Mouse (Mus musculus): ENCODE measurements around the gene Adcyap1. TPM values are rescaled to one million over a fixed set of nuclear protein-coding genes. Genes with fewer than 3 reads are reported as not detected.

Adcyap1 gene
- 18.8 and 20.3 TPM in 2 replicates for polyA plus RNA-seq (2015; fragmentation: Nextera tagmentation; extraction: Ambion mirVana)

DNA sequence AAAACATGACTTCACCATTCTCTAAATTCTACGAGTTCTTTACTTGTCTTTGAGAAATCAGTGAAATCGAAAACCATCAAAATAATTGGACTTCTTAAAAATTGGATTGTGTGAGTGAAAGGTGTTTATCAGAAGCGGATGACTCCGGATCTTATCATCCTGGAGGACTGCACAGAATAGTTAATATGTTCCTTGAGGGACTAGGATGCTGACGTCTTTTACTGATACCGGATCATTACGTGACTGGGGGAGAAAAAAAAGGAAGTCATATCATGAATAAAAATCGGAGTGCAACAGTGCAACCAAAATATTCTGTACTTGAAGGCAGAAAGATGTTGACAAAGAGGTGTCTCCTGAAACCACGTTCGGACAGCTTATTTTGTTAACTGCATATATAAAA is at the start of gene Adcyap1:
TSS of gene Adcyap1 (plus strand) at position 301 of the 400 bp plus-strand sequence.
- ATAC-seq: no peak
- H3K36me3 ChIP-seq: no peaks in the 10 kb centered on the region
- peaks cover 38% of the 10 kb centered on the region for H3K4me1 ChIP-seq (replicated peaks)
- peak within 1 kb of the TSS; percentile 88 for H3K27ac ChIP-seq
- H3K9ac ChIP-seq (replicated peaks): peak within 1 kb of the TSS; percentile 73
- 24% methylated on average over 10 of the region's 10 CpGs for WGBS
- H3K4me3 ChIP-seq (replicated peaks): peak within 1 kb of the TSS; percentile 49
- H3K27me3 ChIP-seq: peaks cover 68% of the 10 kb centered on the region
- H3K9me3 ChIP-seq: no peaks in the 10 kb centered on the region
- H3K4me2 ChIP-seq (replicated peaks): peak within 1 kb of the TSS; percentile 80

DNA sequence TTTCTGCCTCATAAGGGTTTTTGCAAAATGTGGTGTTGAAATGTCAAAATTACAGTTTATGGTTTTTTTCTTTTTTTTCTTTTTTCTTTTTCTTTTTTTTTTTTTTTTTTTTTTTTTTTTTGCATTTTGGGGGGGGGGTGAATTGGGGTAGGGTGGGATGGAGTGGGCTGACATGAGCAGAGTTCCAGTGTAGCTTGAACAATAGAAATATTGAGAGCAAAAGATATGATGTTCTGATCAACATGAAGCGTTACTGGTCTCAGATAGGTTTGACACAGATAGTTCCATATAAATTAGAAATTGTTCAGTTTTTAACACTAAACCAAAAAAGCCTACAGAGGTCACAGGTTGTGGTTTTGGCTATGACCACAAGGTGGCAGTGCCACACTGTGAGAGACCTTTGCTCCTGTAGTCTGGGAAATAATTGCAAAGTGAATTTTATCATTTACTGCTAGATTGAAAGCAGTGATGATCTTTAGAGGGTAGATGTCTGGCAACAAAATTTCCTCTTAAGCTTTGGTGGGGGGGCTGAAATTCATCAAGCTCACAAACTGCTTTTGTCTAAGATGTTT is 40.5 kb upstream of the Adcyap1 start:
- H3K27ac ChIP-seq: no peak overlapping the region
- H3K9me3 ChIP-seq: no peaks in the 10 kb centered on the region
- no peak overlapping the region for H3K4me3 ChIP-seq (replicated peaks)
- peak; percentile 69 for ATAC-seq
- H3K27me3 ChIP-seq: no peaks in the 10 kb centered on the region
- H3K4me2 ChIP-seq (replicated peaks): no peak overlapping the region
- H3K36me3 ChIP-seq: no peaks in the 10 kb centered on the region
- no peak overlapping the region for H3K9ac ChIP-seq (replicated peaks)
- WGBS: 38% methylated on average over 1 of the region's 1 CpGs
- no peaks in the 10 kb centered on the region for H3K4me1 ChIP-seq (replicated peaks)

DNA sequence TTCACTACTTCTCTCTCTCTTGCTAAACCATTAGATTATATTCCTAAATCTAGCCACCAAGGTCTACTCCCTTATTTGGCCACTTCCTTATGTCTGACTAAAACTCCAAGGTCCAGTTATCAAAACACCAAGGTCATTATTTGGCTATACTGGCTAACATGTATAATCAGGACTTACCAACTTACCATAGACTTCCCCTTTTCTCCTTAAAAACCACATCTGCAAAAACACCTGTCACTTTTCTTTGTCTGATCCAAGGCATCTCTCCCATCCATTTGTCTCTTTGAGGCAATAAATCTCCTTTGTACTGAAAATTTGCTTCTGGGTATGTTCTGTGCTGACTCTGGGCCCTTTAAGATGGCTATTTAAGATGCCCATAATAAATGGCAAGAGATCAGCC is 29.2 kb upstream of the Adcyap1 start:
- H3K27ac ChIP-seq: no peak overlapping the region
- no peaks in the 10 kb centered on the region for H3K36me3 ChIP-seq
- no peaks in the 10 kb centered on the region for H3K27me3 ChIP-seq
- ATAC-seq: no peak
- H3K9ac ChIP-seq (replicated peaks): no peak overlapping the region
- H3K4me3 ChIP-seq (replicated peaks): no peak overlapping the region
- no peaks in the 10 kb centered on the region for H3K4me1 ChIP-seq (replicated peaks)
- H3K4me2 ChIP-seq (replicated peaks): no peak overlapping the region
- no peaks in the 10 kb centered on the region for H3K9me3 ChIP-seq

DNA sequence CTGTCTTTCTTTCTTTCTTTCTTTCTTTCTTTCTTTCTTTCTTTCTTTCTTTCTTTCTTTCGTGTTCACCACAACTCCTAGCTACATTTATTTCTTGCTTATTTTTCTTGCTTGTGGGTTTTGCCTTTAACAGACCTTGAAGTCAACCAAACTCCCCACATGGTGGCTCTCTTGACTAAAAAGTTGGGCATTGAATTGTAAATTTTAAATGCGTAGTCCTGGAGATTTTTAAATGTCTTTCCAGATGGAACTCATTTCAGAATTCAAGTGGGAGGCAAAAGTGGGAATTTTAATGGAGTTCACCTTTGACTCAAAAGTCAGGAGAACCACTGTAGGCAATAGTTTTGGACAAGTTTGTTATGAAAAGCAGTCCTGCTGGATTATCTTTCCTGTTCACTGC is 2.0 kb upstream of the Adcyap1 start:
- H3K4me3 ChIP-seq (replicated peaks): no peak overlapping the region
- no peaks in the 10 kb centered on the region for H3K36me3 ChIP-seq
- peaks cover 56% of the 10 kb centered on the region for H3K27me3 ChIP-seq
- no peak overlapping the region for H3K27ac ChIP-seq
- no peak overlapping the region for H3K9ac ChIP-seq (replicated peaks)
- H3K4me2 ChIP-seq (replicated peaks): no peak overlapping the region
- WGBS: 37% methylated on average over 2 of the region's 2 CpGs
- peaks cover 21% of the 10 kb centered on the region for H3K4me1 ChIP-seq (replicated peaks)
- H3K9me3 ChIP-seq: no peaks in the 10 kb centered on the region
- ATAC-seq: no peak

DNA sequence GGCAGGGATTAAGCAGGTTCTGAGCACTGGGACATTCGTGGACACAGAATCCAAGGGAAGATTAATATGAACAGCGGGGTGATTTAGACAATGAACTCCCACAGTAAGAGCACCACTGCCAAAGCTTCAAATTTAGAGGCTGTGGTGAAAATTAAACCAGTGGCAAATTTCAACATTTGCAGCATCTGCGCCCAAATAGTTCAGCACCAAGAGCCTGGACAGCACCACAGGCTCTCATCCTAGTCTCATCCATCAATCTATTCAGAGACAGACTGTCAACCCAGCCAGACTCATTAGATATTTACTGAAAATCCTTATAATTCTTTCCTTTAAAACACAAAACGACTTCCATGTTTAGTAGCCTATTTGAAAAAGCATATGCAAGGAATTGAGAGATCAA is 604 bp upstream of the Adcyap1 start:
- Histone ChIP-seq H3K4me3 (replicated peaks) (no peak overlapping the region), H3K4me1 (replicated peaks) (peaks cover 33% of the 10 kb centered on the region), H3K9ac (replicated peaks) (no peak overlapping the region), H3K9me3 (no peaks in the 10 kb centered on the region), H3K27me3 (peaks cover 67% of the 10 kb centered on the region), H3K27ac (no peak overlapping the region), H3K4me2 (replicated peaks) (0 out of 2 replicates have a peak overlapping the region, but pooled peaks have one; percentile 7), H3K36me3 (no peaks in the 10 kb centered on the region)
- WGBS: 8% methylated on average over 4 of the region's 4 CpGs
- ATAC-seq: no peak

DNA sequence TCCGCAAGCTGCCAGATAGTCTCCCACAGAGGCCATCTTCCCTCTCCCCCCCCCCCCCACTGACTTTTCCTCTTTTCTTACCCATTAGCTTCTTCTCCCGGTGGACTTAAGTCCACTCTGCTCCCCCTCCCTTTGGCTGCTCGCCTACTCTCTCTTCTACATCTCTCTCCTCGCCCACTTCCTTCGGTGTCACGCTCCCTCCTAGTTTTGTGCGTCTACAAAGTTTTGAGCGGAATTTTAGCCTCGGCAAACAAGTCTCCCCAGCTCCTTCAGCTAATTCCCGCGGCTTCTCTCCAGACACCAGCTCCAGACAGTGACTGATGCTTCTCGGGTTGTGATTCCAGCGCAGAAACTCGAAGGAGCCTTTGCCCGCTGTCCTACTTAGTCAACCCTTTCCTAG is 401 bp downstream of the Adcyap1 start:
- Histone ChIP-seq H3K27me3 (peaks cover 69% of the 10 kb centered on the region), H3K4me3 (replicated peaks) (peak overlapping the region; percentile 49), H3K9me3 (no peaks in the 10 kb centered on the region), H3K4me1 (replicated peaks) (peaks cover 40% of the 10 kb centered on the region), H3K27ac (peak overlapping the region; percentile 88), H3K9ac (replicated peaks) (peak overlapping the region; percentile 73), H3K4me2 (replicated peaks) (peak overlapping the region; percentile 80), H3K36me3 (no peaks in the 10 kb centered on the region)
- no peak for ATAC-seq
- 1% methylated on average over 14 of the region's 15 CpGs for WGBS

DNA sequence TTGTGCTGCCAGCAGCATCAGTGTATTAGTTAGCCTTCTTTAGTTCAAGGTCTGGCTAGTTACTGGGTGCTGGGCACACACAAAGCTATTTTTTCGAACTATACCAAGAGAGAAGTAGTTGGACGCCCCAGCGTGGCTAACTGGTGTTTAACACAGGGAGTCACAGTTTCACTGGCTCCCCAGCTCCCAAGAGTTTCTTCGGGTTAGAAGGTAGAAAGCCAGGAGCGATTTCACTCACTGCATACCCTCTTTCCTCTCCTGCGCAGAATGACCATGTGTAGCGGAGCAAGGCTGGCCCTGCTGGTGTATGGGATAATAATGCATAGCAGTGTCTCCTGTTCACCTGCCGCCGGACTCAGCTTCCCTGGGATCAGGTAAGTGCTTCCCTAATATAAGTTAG is 930 bp downstream of the Adcyap1 start:
- Histone ChIP-seq H3K9me3 (no peaks in the 10 kb centered on the region), H3K4me3 (replicated peaks) (peak overlapping the region; percentile 49), H3K27me3 (peaks cover 73% of the 10 kb centered on the region), H3K9ac (replicated peaks) (peak overlapping the region; percentile 73), H3K4me2 (replicated peaks) (peak overlapping the region; percentile 80), H3K27ac (peak overlapping the region; percentile 88), H3K36me3 (no peaks in the 10 kb centered on the region), H3K4me1 (replicated peaks) (peaks cover 43% of the 10 kb centered on the region)
- ATAC-seq: no peak
- under 1% methylated on average over 9 of the region's 9 CpGs for WGBS

DNA sequence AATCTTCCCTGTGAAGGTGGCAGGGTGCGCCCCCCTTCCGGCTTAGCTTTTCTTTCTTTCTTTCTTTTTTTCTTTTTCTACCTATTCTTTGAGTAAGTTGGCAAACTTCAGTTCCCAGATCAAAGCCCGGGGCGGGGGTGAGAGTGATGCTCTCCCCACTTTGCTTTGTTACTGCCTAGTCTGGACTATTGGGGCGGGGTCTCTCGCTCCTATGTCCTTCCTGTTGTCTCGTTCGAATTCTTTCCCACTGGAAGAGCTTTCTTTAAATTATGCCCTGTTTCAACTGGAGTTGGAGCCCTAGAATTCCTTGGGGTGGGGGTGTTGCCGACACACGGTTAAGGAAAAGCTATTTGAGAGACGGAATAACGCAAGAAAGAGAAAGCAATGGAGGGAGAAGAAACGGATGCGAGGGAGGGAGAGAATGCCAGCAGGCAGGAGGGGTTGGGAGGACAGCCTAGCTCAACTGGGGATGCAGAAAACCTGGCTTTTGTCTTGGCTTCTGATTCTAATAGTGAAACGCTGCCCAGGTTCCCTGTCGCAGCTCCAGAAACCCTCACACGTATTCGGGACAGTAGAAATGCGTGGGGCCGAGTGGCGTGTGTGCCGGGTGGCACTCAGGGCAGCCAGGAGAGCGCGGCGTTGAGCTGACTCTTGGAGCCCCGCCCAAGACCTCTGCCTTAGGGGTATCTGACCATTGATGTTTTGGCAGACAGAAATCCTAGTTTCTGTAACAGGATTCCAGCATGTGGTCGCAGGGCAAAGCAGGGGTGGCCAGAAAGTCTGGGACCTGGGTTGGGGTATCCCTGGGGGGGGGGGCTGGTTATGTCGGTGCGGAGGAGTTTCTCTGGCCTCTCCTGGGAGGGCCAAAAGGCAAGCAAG is 1.8 kb downstream of the Adcyap1 start:
- no peaks in the 10 kb centered on the region for H3K36me3 ChIP-seq
- peaks cover 43% of the 10 kb centered on the region for H3K4me1 ChIP-seq (replicated peaks)
- ATAC-seq: peak; percentile 49
- peaks cover 76% of the 10 kb centered on the region for H3K27me3 ChIP-seq
- H3K4me2 ChIP-seq (replicated peaks): peak overlapping the region; percentile 80
- WGBS: under 1% methylated on average over 29 of the region's 29 CpGs
- no peaks in the 10 kb centered on the region for H3K9me3 ChIP-seq
- peak overlapping the region; percentile 49 for H3K4me3 ChIP-seq (replicated peaks)
- H3K9ac ChIP-seq (replicated peaks): peak overlapping the region; percentile 73
- H3K27ac ChIP-seq: peak overlapping the region; percentile 88

DNA sequence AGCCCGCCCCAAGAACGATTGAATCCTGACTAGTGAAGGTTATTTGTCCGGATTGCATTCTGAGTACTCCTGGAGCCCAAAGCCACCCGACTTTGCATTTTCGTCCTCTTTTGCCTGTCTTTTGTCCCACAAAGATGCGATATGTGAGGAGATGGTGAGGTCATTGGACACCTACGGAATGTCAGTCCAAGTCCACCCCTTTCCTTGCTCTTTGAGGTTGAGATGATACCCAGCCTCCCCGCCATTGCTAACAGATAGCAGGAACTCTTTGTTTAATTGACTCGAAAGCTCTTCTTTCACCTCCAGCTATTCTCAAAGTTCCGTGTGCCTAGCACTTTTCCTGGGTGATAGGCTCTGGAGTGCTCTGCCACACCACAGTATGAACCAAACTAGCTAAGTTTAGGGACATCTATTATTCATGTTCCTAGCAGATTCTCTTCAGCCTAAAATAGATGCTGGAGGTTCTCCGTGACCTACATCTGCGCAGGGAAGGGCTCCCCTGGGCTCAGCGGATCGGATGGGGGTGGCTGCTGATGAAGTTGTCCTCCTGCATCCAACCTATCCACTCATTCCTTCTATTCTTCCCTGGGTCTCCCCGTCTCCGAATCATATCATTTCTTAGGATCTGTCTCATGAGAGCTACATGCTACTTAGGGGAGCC is 2.6 kb downstream of the Adcyap1 start:
- Histone ChIP-seq H3K4me1 (replicated peaks) (peaks cover 43% of the 10 kb centered on the region), H3K36me3 (no peaks in the 10 kb centered on the region), H3K9me3 (no peaks in the 10 kb centered on the region), H3K4me3 (replicated peaks) (peak overlapping the region; percentile 49), H3K27ac (peak overlapping the region; percentile 88), H3K4me2 (replicated peaks) (peak overlapping the region; percentile 80), H3K27me3 (peaks cover 72% of the 10 kb centered on the region), H3K9ac (replicated peaks) (peak overlapping the region; percentile 73)
- WGBS: 1% methylated on average over 16 of the region's 16 CpGs
- no peak for ATAC-seq

DNA sequence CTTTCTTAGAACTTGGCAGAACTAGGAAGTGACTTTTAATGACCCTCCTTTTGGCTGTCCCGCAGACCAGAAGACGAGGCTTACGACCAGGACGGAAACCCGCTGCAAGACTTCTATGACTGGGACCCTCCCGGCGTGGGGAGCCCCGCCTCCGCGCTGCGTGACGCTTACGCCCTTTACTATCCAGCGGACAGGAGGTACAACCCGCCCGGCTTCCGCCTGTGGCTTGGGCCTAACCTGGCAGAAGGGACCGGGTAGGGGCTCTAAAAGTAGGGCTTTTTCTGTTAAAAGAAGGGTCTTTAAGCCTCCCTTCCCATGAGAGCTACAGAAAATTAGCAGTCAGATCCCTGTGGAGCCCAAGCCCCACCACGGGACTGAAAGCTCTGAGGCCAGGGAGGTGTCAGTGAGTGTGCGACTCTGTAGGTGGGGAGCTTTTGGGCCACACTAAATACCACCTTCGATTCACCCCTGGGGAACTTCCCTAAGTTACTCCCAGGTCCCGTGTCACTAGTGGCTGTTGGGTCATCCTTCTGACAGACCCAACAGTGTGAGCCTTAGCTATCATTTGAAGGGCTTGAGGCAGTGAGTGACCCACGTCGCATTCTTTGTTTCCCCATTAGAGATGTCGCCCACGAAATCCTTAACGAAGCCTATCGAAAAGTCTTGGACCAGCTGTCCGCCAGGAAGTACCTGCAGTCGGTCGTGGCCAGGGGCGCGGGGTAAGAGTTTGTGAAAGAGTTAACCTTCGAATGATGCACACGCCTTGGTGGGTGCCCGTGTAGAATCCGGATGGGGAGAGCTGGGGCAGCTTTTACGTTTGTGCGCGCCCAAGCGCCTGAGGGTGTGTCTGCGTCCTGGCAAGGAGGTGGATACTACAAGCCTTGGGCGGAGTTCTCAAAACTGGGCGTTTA is 3.6 kb downstream of the Adcyap1 start:
- Histone ChIP-seq H3K4me1 (replicated peaks) (peaks cover 43% of the 10 kb centered on the region), H3K4me2 (replicated peaks) (peak overlapping the region; percentile 80), H3K36me3 (no peaks in the 10 kb centered on the region), H3K9ac (replicated peaks) (peak overlapping the region; percentile 73), H3K27me3 (peaks cover 65% of the 10 kb centered on the region), H3K9me3 (no peaks in the 10 kb centered on the region), H3K4me3 (replicated peaks) (peak overlapping the region; percentile 49), H3K27ac (peak overlapping the region; percentile 88)
- ATAC-seq: peak; percentile 55
- WGBS: under 1% methylated on average over 44 of the region's 44 CpGs
